Mouse (Mus musculus): ENCODE data around the gene Ube2q2.

DNA sequence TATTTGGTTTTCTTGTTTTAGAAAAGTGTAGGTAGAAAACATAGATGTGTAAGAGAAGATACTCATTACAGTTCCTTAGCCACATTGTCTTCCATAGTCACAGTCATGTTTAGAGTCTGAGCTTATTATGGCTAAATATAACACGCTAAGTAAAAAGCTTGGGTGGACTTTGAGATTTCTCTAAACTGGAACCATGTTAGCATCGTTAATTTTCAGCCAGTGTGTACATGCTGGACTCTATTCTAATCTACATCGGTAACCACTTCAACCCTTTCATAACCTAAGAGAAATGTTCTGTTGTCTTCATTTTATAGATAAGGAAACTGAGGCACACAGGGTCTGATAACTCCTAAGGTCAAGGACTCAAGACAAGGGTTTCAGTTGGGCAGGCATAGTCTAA, 47.2 kb downstream of the Ube2q2 start:
- TF ChIP-seq POLR2A (IDR thresholded peaks at IDR 0.05; ENCODE audit: low read depth, low read length) (no peak), CTCF (IDR thresholded peaks at IDR 0.05; ENCODE audit: borderline replicate concordance, insufficient read depth, low read length) (no peak)

Data from embryonic fibroblast, embryonic 13.5 days (primary cell).